Mouse (Mus musculus) lung, adult 2 months (tissue): ENCODE results near the gene Cyp27a1.

Source experiments
- CTCF ChIP-seq: fragments of 200-500 bp; IDR thresholded peaks from 2 replicates; pipeline ENCODE4 v1.5.1; 2011; ENCODE audit warnings: mild to moderate bottlenecking, low read length, control low read depth; ENCODE audit not compliant: insufficient read depth
- POLR2A ChIP-seq: fragments of 200-500 bp; IDR thresholded peaks from 2 replicates; pipeline ENCODE4 v1.6.1; 2011; ENCODE audit warnings: low read depth, mild to moderate bottlenecking, control low read depth, low read length, borderline replicate concordance; ENCODE audit errors: extremely low read depth

- no peak for TF ChIP-seq POLR2A
- TF ChIP-seq CTCF, result no peak
Measured at GRCm38 (mm10) chr1:74771845-74771930, 58.3 kb downstream of the Cyp27a1 start, which contains the start of gene Wnt6.
